Mouse (Mus musculus) thymus, adult 2 months (tissue): ENCODE data around the gene Pold1. TPM values are rescaled to one million over a fixed set of nuclear protein-coding genes. Genes with fewer than 3 reads are reported as not detected.

Experiments used
- DNase-seq: peaks from one replicate; pipeline ENCODE4 v3.0.0; 2021
- H3K27ac ChIP-seq: fragments of 200-500 bp; 2 replicates; pipeline ENCODE4 v1.5.1; 2012; ENCODE audit warnings: low read length, control low read depth; ENCODE audit not compliant: control insufficient read depth, insufficient read depth
- H3K27me3 ChIP-seq: fragments of 200-500 bp; 2 replicates; pipeline ENCODE4 v1.6.1; 2012; ENCODE audit warnings: mild to moderate bottlenecking, low read length, moderate library complexity, mixed read lengths; ENCODE audit not compliant: control insufficient read depth, insufficient read depth
- H3K36me3 ChIP-seq: fragments of 200-500 bp; 2 replicates; pipeline ENCODE4 v1.6.1; 2012; ENCODE audit warnings: mild to moderate bottlenecking, low read length, moderate library complexity; ENCODE audit not compliant: control insufficient read depth, insufficient read depth
- H3K4me1 ChIP-seq: fragments of 200-500 bp; replicated peaks from 2 replicates; pipeline ENCODE4 v1.6.1; 2012; ENCODE audit warnings: low read length; ENCODE audit not compliant: control insufficient read depth, insufficient read depth
- H3K4me3 ChIP-seq: fragments of 200-500 bp; 2 replicates; pipeline ENCODE4 v1.5.1; 2012; ENCODE audit warnings: mild to moderate bottlenecking, low read length, control low read depth, moderate library complexity; ENCODE audit not compliant: control insufficient read depth, insufficient read depth
- CTCF ChIP-seq: fragments of 200-500 bp; IDR thresholded peaks from 2 replicates; pipeline ENCODE4 v1.5.1; 2012; ENCODE audit warnings: mild to moderate bottlenecking, control low read depth, low read length, moderate library complexity, borderline replicate concordance; ENCODE audit not compliant: control insufficient read depth, poor library complexity, insufficient read depth; ENCODE audit errors: extremely low read depth
- POLR2A ChIP-seq: fragments of 200-500 bp; IDR thresholded peaks from 2 replicates; pipeline ENCODE4 v1.6.1; 2012; ENCODE audit warnings: mild to moderate bottlenecking, low read length, control low read depth, moderate library complexity; ENCODE audit not compliant: control insufficient read depth, poor library complexity, insufficient read depth; ENCODE audit errors: extremely low read depth
- WGBS: fragments of 180-500 bp; shearing (Covaris S2); methylation state at CpG from one replicate; pipeline ENCODE4 v1.1.7; 2018; 5-methylcytosine and 5-hydroxymethylcytosine counted together
- polyA plus RNA-seq: library from polyadenylated mRNA; depleted of rRNA; stranded (reverse); fragments of >200 nt; gene quantifications from 2 replicates; pipeline ENCODE4 v1.2.3, GENCODE M21; 2012; rRNA removed

Pold1 gene
- polyA plus RNA-seq, result 208 and 235 TPM in 2 replicates

DNA sequence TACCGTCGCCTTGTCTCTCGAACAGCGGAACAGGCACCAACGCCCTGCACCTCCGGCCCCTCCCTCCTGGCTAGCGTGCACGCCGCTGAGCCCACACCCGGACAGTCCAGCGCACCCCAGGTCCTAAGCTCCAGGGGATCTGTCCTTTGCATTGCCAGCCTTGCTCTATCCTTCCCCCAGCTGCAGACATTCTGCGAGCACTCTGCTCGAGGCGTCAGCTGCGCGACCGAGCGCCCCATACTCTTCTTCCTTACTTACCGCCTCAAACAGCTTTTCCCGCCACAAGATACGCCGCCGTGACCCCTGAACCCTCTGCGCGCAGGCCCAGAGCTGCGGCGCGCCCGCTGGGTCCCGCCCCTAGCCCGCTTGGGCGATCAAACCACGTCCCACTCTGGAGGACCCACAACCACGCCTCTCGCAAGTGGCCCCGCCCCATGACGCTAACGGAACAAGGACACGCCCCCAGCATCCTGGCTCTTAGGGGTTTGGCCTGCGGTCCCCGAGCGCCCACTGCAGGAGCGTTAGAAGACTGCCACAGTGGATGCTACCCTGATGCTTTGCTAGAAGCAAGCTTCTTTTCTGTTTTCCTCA is at the start of gene Pold1:
Gene Pold1 (minus strand): TSS at position 353 of the 591 bp plus-strand sequence.
- Histone ChIP-seq H3K4me3 (peak within 1 kb of the TSS; percentile 84), H3K36me3 (peaks cover 19% of the 10 kb centered on the region), H3K27ac (no peak within 1 kb of the TSS; the same call in 1 of the 2 replicates), H3K27me3 (no peaks in the 10 kb centered on the region), H3K4me1 (peaks cover 21% of the 10 kb centered on the region)
- peak; percentile 84 for TF ChIP-seq CTCF
- TF ChIP-seq POLR2A, result peak; percentile 36; the same call in 1 of the 2 replicates
- under 1% methylated on average over 43 of the region's 43 CpGs for WGBS
- peak; percentile 100 for DNase-seq

DNA sequence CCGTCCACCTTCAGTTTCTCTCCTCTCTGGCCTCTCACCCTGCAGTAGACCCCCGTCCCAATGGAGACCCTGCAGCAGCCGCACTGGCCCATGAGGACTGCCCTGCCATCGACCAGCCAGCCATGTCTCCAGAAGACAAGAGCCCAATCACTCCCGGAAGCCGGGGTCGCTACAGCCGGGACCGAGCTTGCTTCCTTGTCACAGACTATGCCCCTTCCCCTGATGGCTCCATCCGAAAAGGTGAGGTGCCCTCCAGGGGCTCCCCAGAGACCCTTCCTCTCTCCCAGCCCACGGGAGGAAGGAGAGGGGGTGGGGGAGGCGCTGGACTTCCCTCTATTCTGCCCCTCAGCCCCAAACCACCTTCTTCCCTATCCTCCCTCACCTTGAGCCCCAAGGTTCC is 49.7 kb upstream of the Pold1 start:
- no peak for TF ChIP-seq CTCF
- TF ChIP-seq POLR2A, result no peak
- no peak for DNase-seq
- Histone ChIP-seq H3K36me3 (no peaks in the 10 kb centered on the region), H3K4me1 (no peaks in the 10 kb centered on the region), H3K4me3 (no peak overlapping the region), H3K27me3 (peaks cover 4% of the 10 kb centered on the region; the same call in 1 of the 2 replicates), H3K27ac (no peak overlapping the region)
- 78% methylated on average over 12 of the region's 12 CpGs for WGBS

- Histone ChIP-seq H3K27ac (no peak overlapping the region), H3K36me3 (no peaks in the 10 kb centered on the region), H3K4me3 (no peak overlapping the region), H3K27me3 (peaks cover 6% of the 10 kb centered on the region; the same call in 1 of the 2 replicates), H3K4me1 (no peaks in the 10 kb centered on the region)
- DNase-seq, result no peak
- TF ChIP-seq POLR2A, result no peak
- no peak for TF ChIP-seq CTCF
- 90% methylated on average over 4 of the region's 4 CpGs for WGBS
Observed at GRCm38 (mm10) chr7:44597666-44598065, 49.0 kb upstream of the Pold1 start.

DNA sequence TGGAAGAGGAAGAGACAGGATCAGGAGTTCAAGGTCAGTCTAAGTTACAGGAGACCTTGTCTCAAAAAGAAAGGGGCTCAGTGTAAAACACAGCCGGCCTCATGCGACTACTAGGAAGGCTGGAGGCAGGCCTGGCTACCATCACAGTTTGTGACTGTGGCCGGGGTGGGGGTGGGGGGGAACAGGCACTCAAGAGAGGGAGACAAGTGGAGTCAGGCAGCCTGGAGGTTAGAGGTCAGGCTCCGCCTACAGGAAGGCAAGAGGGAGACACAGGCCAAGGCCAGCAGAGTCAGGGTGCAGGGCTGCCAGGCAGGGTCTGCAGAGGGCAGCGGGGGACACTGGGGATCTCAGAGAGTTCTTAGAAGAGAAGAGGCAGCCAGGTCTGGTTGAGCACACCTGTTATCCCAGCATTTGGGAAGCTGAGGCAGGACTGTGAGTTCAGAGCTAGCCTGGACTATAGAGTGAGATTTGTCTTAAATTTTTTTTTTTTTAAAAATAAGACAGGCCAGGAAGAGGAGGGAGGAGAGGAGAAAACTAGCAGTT is 48.4 kb upstream of the Pold1 start:
- no peaks in the 10 kb centered on the region for H3K4me1 ChIP-seq
- H3K36me3 ChIP-seq, result no peaks in the 10 kb centered on the region
- WGBS, result 59% methylated on average over 5 of the region's 5 CpGs
- DNase-seq, result no peak
- no peak overlapping the region for H3K27ac ChIP-seq
- TF ChIP-seq CTCF, result no peak
- TF ChIP-seq POLR2A, result no peak
- peaks cover 9% of the 10 kb centered on the region; the same call in 1 of the 2 replicates for H3K27me3 ChIP-seq
- H3K4me3 ChIP-seq, result no peak overlapping the region

GRCm38 (mm10) chr7:44596051-44596450 is 47.4 kb upstream of the Pold1 start:
- 90% methylated on average over 6 of the region's 6 CpGs for WGBS
- H3K27me3 ChIP-seq, result peaks cover 14% of the 10 kb centered on the region; the same call in 1 of the 2 replicates
- H3K4me3 ChIP-seq, result no peak overlapping the region
- no peak for DNase-seq
- no peaks in the 10 kb centered on the region for H3K36me3 ChIP-seq
- TF ChIP-seq POLR2A, result no peak
- TF ChIP-seq CTCF, result no peak
- H3K27ac ChIP-seq, result no peak overlapping the region
- H3K4me1 ChIP-seq, result peaks cover 5% of the 10 kb centered on the region

DNA sequence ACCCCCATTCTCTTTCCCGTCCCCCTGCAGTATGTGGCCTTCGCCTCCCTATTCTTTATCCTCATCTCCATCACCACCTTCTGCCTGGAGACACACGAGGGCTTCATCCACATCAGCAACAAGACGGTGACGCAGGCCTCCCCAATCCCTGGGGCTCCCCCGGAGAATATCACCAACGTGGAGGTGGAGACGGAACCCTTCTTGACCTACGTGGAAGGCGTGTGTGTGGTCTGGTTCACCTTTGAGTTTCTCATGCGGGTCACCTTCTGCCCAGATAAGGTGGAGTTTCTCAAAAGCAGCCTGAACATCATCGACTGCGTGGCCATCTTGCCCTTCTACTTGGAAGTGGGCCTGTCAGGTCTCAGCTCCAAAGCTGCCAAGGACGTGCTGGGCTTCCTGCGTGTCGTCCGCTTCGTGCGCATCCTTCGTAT is 46.5 kb upstream of the Pold1 start:
- DNase-seq, result no peak
- TF ChIP-seq CTCF (no peak), POLR2A (no peak)
- Histone ChIP-seq H3K27ac (no peak overlapping the region), H3K4me1 (peaks cover 7% of the 10 kb centered on the region), H3K27me3 (peaks cover 19% of the 10 kb centered on the region; the same call in 1 of the 2 replicates), H3K36me3 (no peaks in the 10 kb centered on the region), H3K4me3 (no peak overlapping the region)
- WGBS, result 93% methylated on average over 20 of the region's 20 CpGs
